In genomic region chr1:135828918-135829317, GRCm38 (mm10) we compare ENCODE assay signal across 9 mouse cellular contexts. TPM values are rescaled to one million over a fixed set of nuclear protein-coding genes. Genes with fewer than 3 reads are reported as not detected.
DNase-seq lines count a peak whose midpoint lies in the region; ATAC-seq and TF ChIP-seq lines count a peak whose summit lies in the region.
"Had no signal": no experiment of that assay in that cellular context is flagged by ENCODE, and none has a peak within 500 bp of the region (broad histone marks: within the 10 kb centered on the region; RNA-seq: fewer than 3 reads in every experiment).

No protein-coding gene starts in this region.

- no peaks in the 10 kb centered on the region for H3K9me3 ChIP-seq in kidney, embryonic 16.5 days (ENCODE audit: low read length)
- H3K9me3 ChIP-seq in intestine, postnatal 0 days (ENCODE audit: control insufficient read depth): no peaks in the 10 kb centered on the region

- H3K9ac ChIP-seq in kidney, embryonic 16.5 days (replicated peaks; ENCODE audit: low read length): no peak overlapping the region
- H3K9ac ChIP-seq in intestine, postnatal 0 days (ENCODE audit: low read depth, low read length): no peak overlapping the region

- no peak overlapping the region for H3K27ac ChIP-seq in kidney, embryonic 16.5 days (ENCODE audit: low read length)
- H3K27ac ChIP-seq in intestine, postnatal 0 days (ENCODE audit: low read depth, low read length): no peak overlapping the region

- 0 out of 2 replicates have a peak, but pooled peaks cover under 1% of the 10 kb centered on the region for H3K4me1 ChIP-seq in kidney, embryonic 16.5 days (ENCODE audit: insufficient read depth, low read length)
- no peaks in the 10 kb centered on the region for H3K4me1 ChIP-seq in intestine, postnatal 0 days (replicated peaks; ENCODE audit: control insufficient read depth, insufficient read depth, low read length)

- 50% methylated on average over 1 of the region's 1 CpGs for WGBS in kidney, embryonic 16.5 days
- WGBS in intestine, postnatal 0 days: 8% methylated on average over 1 of the region's 1 CpGs

- ATAC-seq in kidney, embryonic 16.5 days (ENCODE audit: low FRiP score, low TSS enrichment): no peak
- peak; percentile 7; the same call in 1 of the 2 replicates for ATAC-seq in intestine, postnatal 0 days
- peak; percentile 62; the same call in 1 of the 2 replicates for ATAC-seq in megakaryocyte-erythroid progenitor cell, adult 5-6 weeks (replicated peaks; ENCODE audit: low FRiP score, low TSS enrichment, poor library complexity, severe bottlenecking)

- peak; percentile 42 for DNase-seq in kidney, adult 11 months
- peak; percentile 48 to 61 for DNase-seq in CD8-positive naive resting alpha-beta T cell, adult 2 months (ENCODE audit: low read depth in 2 of 2, low spot score in 2 of 2)
- DNase-seq in adipocyte (ENCODE audit: low spot score): peak; percentile 62
- no peak for DNase-seq in cerebellum, adult 11-12 months
- no peak for DNase-seq in urinary bladder, postnatal 10 days (ENCODE audit: low spot score)

- H3K4me3 ChIP-seq in kidney, embryonic 16.5 days (ENCODE audit: low read length): no peak overlapping the region
- H3K4me3 ChIP-seq in intestine, postnatal 0 days (ENCODE audit: low read depth, low read length): no peak overlapping the region
- H3K4me3 ChIP-seq: erythroblast, embryonic 14.5 days had no signal

- H3K36me3 ChIP-seq in kidney, embryonic 16.5 days (ENCODE audit: insufficient read depth, low read length): no peaks in the 10 kb centered on the region; the same call in 1 of the 2 replicates
- H3K36me3 ChIP-seq in intestine, postnatal 0 days (ENCODE audit: control insufficient read depth, insufficient read depth): peaks cover 80% of the 10 kb centered on the region

- H3K27me3 ChIP-seq in kidney, embryonic 16.5 days (ENCODE audit: insufficient read depth, low read length): no peaks in the 10 kb centered on the region
- H3K27me3 ChIP-seq in intestine, postnatal 0 days (replicated peaks; ENCODE audit: control insufficient read depth, insufficient read depth, low read length): no peaks in the 10 kb centered on the region

- no peak overlapping the region for H3K4me2 ChIP-seq in kidney, embryonic 16.5 days (replicated peaks; ENCODE audit: low read depth, low read length)
- H3K4me2 ChIP-seq in intestine, postnatal 0 days (replicated peaks; ENCODE audit: low read depth): no peak overlapping the region

- peak; percentile 85 for TF ChIP-seq CTCF in intestine, postnatal 0 days (IDR thresholded peaks at IDR 0.05; ENCODE audit: low read depth)

RNA-seq across cellular contexts. Expression of gene Tnnt2, which starts 7.2 kb away (rescaled TPM):
- polyA plus RNA-seq in kidney, embryonic 16.5 days (2015; fragmentation: Nextera tagmentation; extraction: Ambion mirVana): 9.4 and 37.2 TPM in 2 replicates
- polyA plus RNA-seq in intestine, postnatal 0 days (2015; fragmentation: Nextera tagmentation; extraction: Ambion mirVana): 56.8 and 73.9 TPM in 2 replicates
- total RNA-seq in megakaryocyte-erythroid progenitor cell, adult 5-6 weeks (2014; fragmentation: Nextera tagmentation): 1.4 TPM in 1 of 2 replicates, not detected in the other
- total RNA-seq in megakaryocyte-erythroid progenitor cell, adult 5-6 weeks (2017): not detected in 2 replicates
- polyA plus RNA-seq: erythroblast, embryonic 14.5 days had no signal

RNA-seq across cellular contexts. Expression of gene Lad1, which starts 10.5 kb away (rescaled TPM):
- polyA plus RNA-seq in kidney, embryonic 16.5 days (2015; fragmentation: Nextera tagmentation; extraction: Ambion mirVana): 29.1 and 30.8 TPM in 2 replicates
- 208 and 224 TPM in 2 replicates for polyA plus RNA-seq in intestine, postnatal 0 days (2015; fragmentation: Nextera tagmentation; extraction: Ambion mirVana)
- not detected in 2 replicates for total RNA-seq in megakaryocyte-erythroid progenitor cell, adult 5-6 weeks (2014; fragmentation: Nextera tagmentation)
- total RNA-seq in megakaryocyte-erythroid progenitor cell, adult 5-6 weeks (2017): not detected in 2 replicates
- polyA plus RNA-seq: erythroblast, embryonic 14.5 days had no signal

RNA-seq across cellular contexts. Expression of gene Tnni1, which starts 49.7 kb away (rescaled TPM):
- 21.9 and 23.5 TPM in 2 replicates for polyA plus RNA-seq in kidney, embryonic 16.5 days (2015; fragmentation: Nextera tagmentation; extraction: Ambion mirVana)
- 3.1 and 4.1 TPM in 2 replicates for polyA plus RNA-seq in intestine, postnatal 0 days (2015; fragmentation: Nextera tagmentation; extraction: Ambion mirVana)
- total RNA-seq in megakaryocyte-erythroid progenitor cell, adult 5-6 weeks (2014; fragmentation: Nextera tagmentation): 5.4 TPM in 1 of 2 replicates, not detected in the other
- total RNA-seq in megakaryocyte-erythroid progenitor cell, adult 5-6 weeks (2017): 0.46 TPM in 1 of 2 replicates, not detected in the other
- polyA plus RNA-seq: erythroblast, embryonic 14.5 days had no signal

Comparison
In these comparisons a context has a peak if more than half of its experiments do, and no peak if none do; other contexts are left out.
1. DNase-seq: peak in kidney, adult 11 months (single experiment), CD8-positive naive resting alpha-beta T cell, adult 2 months (2 of 2) and adipocyte (single experiment); none in cerebellum, adult 11-12 months (single experiment) and urinary bladder, postnatal 10 days (single experiment).